Mouse (Mus musculus) cerebellum, adult 11 months (tissue): ENCODE data around the gene Arrdc5.
"Not testable (repeated sequence)": the region's sequence is repeated elsewhere in the genome, so short reads cannot be mapped to it uniquely, and the experiment has no call there.

Experiments
- DNase-seq: peaks from one replicate; pipeline ENCODE4 v3.0.0; 2022

Arrdc5 gene

GRCm38 (mm10) chr17:56276643-56277566 lies 23.2 kb downstream of the Arrdc5 start, which contains the start of gene Ticam1:
Gene Ticam1 (minus strand): TSS chr17:56276786.
- DNase-seq = peak; percentile 62

GRCm38 (mm10) chr17:56275842-56276480 lies 24.1 kb downstream of the Arrdc5 start:
- no peak for DNase-seq

- DNase-seq = no peak
Measured at GRCm38 (mm10) chr17:56273986-56274385, 26.1 kb downstream of the Arrdc5 start.

- DNase-seq = no peak
Measured at GRCm38 (mm10) chr17:56273482-56273881, 26.6 kb downstream of the Arrdc5 start.

GRCm38 (mm10) chr17:56272644-56273043 lies 27.4 kb downstream of the Arrdc5 start:
- DNase-seq = no peak

GRCm38 (mm10) chr17:56271609-56272253 lies 28.4 kb downstream of the Arrdc5 start:
- no peak for DNase-seq

- no peak for DNase-seq
Measured at GRCm38 (mm10) chr17:56269741-56270140, 30.3 kb downstream of the Arrdc5 start.

- DNase-seq = peak; percentile 57
Measured at GRCm38 (mm10) chr17:56269153-56269630, 30.9 kb downstream of the Arrdc5 start.

- no peak for DNase-seq
Measured at GRCm38 (mm10) chr17:56266271-56266670, 33.8 kb downstream of the Arrdc5 start.

GRCm38 (mm10) chr17:56265869-56266268 lies 34.2 kb downstream of the Arrdc5 start:
- no peak for DNase-seq

- DNase-seq = no peak
Measured at GRCm38 (mm10) chr17:56265011-56265410, 35.1 kb downstream of the Arrdc5 start.

GRCm38 (mm10) chr17:56264020-56264419 lies 36.1 kb downstream of the Arrdc5 start:
- DNase-seq = peak; percentile 69

GRCm38 (mm10) chr17:56262645-56263094 lies 37.4 kb downstream of the Arrdc5 start:
- no peak for DNase-seq

GRCm38 (mm10) chr17:56261166-56261565 lies 38.9 kb downstream of the Arrdc5 start:
- DNase-seq = no peak

GRCm38 (mm10) chr17:56259301-56260037 lies 40.6 kb downstream of the Arrdc5 start:
- no peak for DNase-seq

- DNase-seq = not testable (repeated sequence)
Measured at GRCm38 (mm10) chr17:56258812-56259211, 41.3 kb downstream of the Arrdc5 start.

- DNase-seq = not testable (repeated sequence)
Measured at GRCm38 (mm10) chr17:56258269-56258668, 41.8 kb downstream of the Arrdc5 start.

GRCm38 (mm10) chr17:56257181-56257894 lies 42.7 kb downstream of the Arrdc5 start:
- peak; percentile 49 for DNase-seq

- peak; percentile 93 for DNase-seq
Measured at GRCm38 (mm10) chr17:56256239-56256881, 43.7 kb downstream of the Arrdc5 start, which contains the start of gene Fem1a. Gene Fem1a (plus strand): TSS chr17:56256810.

- peak; percentile 99 for DNase-seq
Measured at GRCm38 (mm10) chr17:56255863-56256238, 44.2 kb downstream of the Arrdc5 start.

GRCm38 (mm10) chr17:56255429-56255828 lies 44.7 kb downstream of the Arrdc5 start:
- DNase-seq = peak; percentile 64
